Mouse (Mus musculus): Measurements from ENCODE around the gene Haus3. TPM values are rescaled to one million over a fixed set of nuclear protein-coding genes. Genes with fewer than 3 reads are reported as not detected.

Gene Haus3
- total RNA-seq, 2 experiments from 2014 or later, result 2.7 to 3.6 TPM

GRCm38 (mm10) chr5:34147554-34147953 is 21.8 kb downstream of the Haus3 start:
- intact Hi-C loops (cut with DNase I), result no loop called here
- no peak for DNase-seq

- intact Hi-C loops (cut with DNase I), result no loop called here
- peak in 1 of 2 experiments; percentile 6 for DNase-seq
Observed at GRCm38 (mm10) chr5:34139751-34140150, 29.6 kb downstream of the Haus3 start.

GRCm38 (mm10) chr5:34132731-34133130 is 36.6 kb downstream of the Haus3 start:
- DNase-seq, result no peak
- intact Hi-C loops (cut with DNase I), result no loop called here

GRCm38 (mm10) chr5:34124131-34124530 is 45.2 kb downstream of the Haus3 start:
- intact Hi-C loops (cut with DNase I), result no loop called here
- no peak for DNase-seq

- no peak for DNase-seq
- intact Hi-C loops (cut with DNase I), result no loop called here
Observed at GRCm38 (mm10) chr5:34119121-34119856, 50.0 kb downstream of the Haus3 start.

GRCm38 (mm10) chr5:34105681-34106080 is 63.6 kb downstream of the Haus3 start:
- intact Hi-C loops (cut with DNase I), result no loop called here
- no peak for DNase-seq

Other genes with a start within 250 kb of the Haus3 start
- gene Nelfa, start 233.1 kb downstream of the Haus3 start, total RNA-seq (2021), result 1 to 10 TPM; 6.1 to 6.6 TPM
- gene Gm1673, start 186.1 kb downstream of the Haus3 start, total RNA-seq (2021), result not detected
- under 1 TPM; 0.05 to 0.20 TPM for gene Nat8l, start 173.5 kb downstream of the Haus3 start, total RNA-seq (2021)
- 1 to 10 TPM in 1 of 2 experiments, under 1 TPM in 1; 0.59 to 1.6 TPM for gene Poln, start 79 bp downstream of the Haus3 start, total RNA-seq (2021)
- 10 to 100 TPM; 28.2 to 31.1 TPM for gene Mxd4, start 18.2 kb upstream of the Haus3 start, total RNA-seq (2021)
- 1 to 10 TPM; 1.0 to 1.2 TPM for gene Zfyve28, start 118.9 kb upstream of the Haus3 start, total RNA-seq (2021)
- gene Cfap99, start 119.1 kb upstream of the Haus3 start, total RNA-seq (2021), result not detected
- 10 to 100 TPM; 16.6 to 18.4 TPM for gene Rnf4, start 166.8 kb upstream of the Haus3 start, total RNA-seq (2021)
- gene Fam193a, start 200.4 kb upstream of the Haus3 start, total RNA-seq (2021), result 10 to 100 TPM; 12.3 to 13.4 TPM

Measured in gastrocnemius, postnatal 36 days (tissue).